Mouse (Mus musculus): Measurements from ENCODE around the gene Dnah8. TPM values are rescaled to one million over a fixed set of nuclear protein-coding genes. Genes with fewer than 3 reads are reported as not detected.

Gene Dnah8
- polyA plus RNA-seq, 1 experiment from 2014 or later: 2.1 TPM

DNA sequence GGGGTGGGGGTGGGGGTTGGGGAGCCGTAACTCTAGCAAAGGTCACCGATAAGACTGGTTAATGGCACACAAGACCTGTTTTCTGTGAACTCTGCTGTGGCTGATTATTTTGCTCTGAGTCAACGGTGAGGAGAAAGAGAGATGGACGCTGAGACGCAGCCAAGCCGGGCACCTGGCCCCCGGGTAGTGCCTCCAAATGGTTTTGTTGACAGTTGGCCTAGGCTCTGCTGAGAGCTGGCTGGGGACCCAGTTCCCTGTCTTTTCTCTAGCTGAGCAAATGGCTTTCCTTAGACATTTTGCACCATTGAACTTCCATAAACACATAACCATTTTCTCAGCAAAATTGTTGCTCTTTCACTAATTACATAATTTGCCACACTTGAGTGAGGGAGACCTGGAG, 253.3 kb downstream of the Dnah8 start:
- no peak for DNase-seq
- 97% methylated on average over 7 of the region's 7 CpGs for WGBS
- peaks cover 9% of the 10 kb centered on the region for H3K4me1 ChIP-seq (ENCODE audit: control insufficient read depth, insufficient read depth, low read length)
- H3K27me3 ChIP-seq (ENCODE audit: control insufficient read depth, insufficient read depth, low read length): no peaks in the 10 kb centered on the region
- H3K9ac ChIP-seq (replicated peaks; ENCODE audit: low read length): no peak overlapping the region
- H3K9me3 ChIP-seq (ENCODE audit: control insufficient read depth, low read length): no peaks in the 10 kb centered on the region
- H3K27ac ChIP-seq (replicated peaks; ENCODE audit: low read depth, low read length): no peak overlapping the region
- H3K4me2 ChIP-seq (ENCODE audit: low read length): no peak overlapping the region
- no peak overlapping the region for H3K4me3 ChIP-seq (replicated peaks; ENCODE audit: low read depth, low read length)
- ATAC-seq (ENCODE audit: low FRiP score, low TSS enrichment): no peak
- no peaks in the 10 kb centered on the region for H3K36me3 ChIP-seq (ENCODE audit: control insufficient read depth, insufficient read depth, low read length)

DNA sequence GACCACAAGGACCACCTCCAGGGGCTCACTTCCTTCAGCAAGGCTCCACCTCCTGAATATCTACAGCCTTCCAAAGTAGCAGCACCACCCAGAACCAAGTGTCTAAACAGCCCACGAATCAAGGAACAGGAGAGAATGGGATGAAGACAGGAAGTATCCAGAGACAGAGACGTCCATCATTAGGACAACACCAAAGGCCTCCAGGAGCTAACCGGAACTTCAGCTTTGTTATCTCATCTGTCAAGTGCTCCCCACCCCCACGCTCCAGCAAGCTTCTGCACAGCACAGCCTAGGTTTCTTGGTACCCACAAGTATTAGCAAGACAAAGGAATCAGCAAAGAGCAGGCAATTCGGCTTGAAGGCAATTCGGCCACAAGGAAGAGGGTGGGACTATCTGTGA, 254.5 kb downstream of the Dnah8 start:
- Histone ChIP-seq H3K4me1 (ENCODE audit: control insufficient read depth, insufficient read depth, low read length) (peaks cover 15% of the 10 kb centered on the region), H3K9ac (replicated peaks; ENCODE audit: low read length) (no peak overlapping the region), H3K27me3 (ENCODE audit: control insufficient read depth, insufficient read depth, low read length) (no peaks in the 10 kb centered on the region), H3K4me3 (replicated peaks; ENCODE audit: low read depth, low read length) (no peak overlapping the region), H3K9me3 (ENCODE audit: control insufficient read depth, low read length) (no peaks in the 10 kb centered on the region), H3K27ac (replicated peaks; ENCODE audit: low read depth, low read length) (no peak overlapping the region), H3K4me2 (ENCODE audit: low read length) (no peak overlapping the region), H3K36me3 (ENCODE audit: control insufficient read depth, insufficient read depth, low read length) (no peaks in the 10 kb centered on the region)
- DNase-seq (no peak), ATAC-seq (ENCODE audit: low FRiP score, low TSS enrichment) (no peak)
- 22% methylated on average over 6 of the region's 6 CpGs for WGBS

DNA sequence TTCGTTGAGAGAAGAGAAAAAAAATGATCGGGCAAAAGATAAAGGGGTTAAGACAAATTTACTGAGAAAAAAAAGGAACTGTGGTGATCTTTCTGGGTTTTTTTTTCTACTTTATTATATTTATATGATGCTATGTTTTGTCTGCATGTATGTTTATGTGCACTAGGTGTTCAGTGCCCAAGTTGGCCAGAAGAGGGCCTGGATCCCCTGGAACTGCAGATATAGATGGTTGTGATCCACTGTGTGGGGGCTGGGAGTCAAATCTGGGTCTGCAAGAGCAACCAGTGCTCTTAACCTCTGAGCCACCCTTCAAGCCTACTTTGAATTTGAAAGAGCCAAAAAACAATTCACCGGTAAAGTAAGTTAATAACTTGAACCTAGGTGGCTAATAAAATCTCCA, 256.2 kb downstream of the Dnah8 start:
- no peak for ATAC-seq (ENCODE audit: low FRiP score, low TSS enrichment)
- no peaks in the 10 kb centered on the region for H3K9me3 ChIP-seq (ENCODE audit: control insufficient read depth, low read length)
- H3K27me3 ChIP-seq (ENCODE audit: control insufficient read depth, insufficient read depth, low read length): no peaks in the 10 kb centered on the region
- H3K36me3 ChIP-seq (ENCODE audit: control insufficient read depth, insufficient read depth, low read length): no peaks in the 10 kb centered on the region
- H3K27ac ChIP-seq (replicated peaks; ENCODE audit: low read depth, low read length): no peak overlapping the region
- H3K4me2 ChIP-seq (ENCODE audit: low read length): no peak overlapping the region
- no peak overlapping the region for H3K9ac ChIP-seq (replicated peaks; ENCODE audit: low read length)
- DNase-seq: no peak
- 89% methylated on average over 3 of the region's 3 CpGs for WGBS
- no peak overlapping the region for H3K4me3 ChIP-seq (replicated peaks; ENCODE audit: low read depth, low read length)
- peaks cover 15% of the 10 kb centered on the region for H3K4me1 ChIP-seq (ENCODE audit: control insufficient read depth, insufficient read depth, low read length)

DNA sequence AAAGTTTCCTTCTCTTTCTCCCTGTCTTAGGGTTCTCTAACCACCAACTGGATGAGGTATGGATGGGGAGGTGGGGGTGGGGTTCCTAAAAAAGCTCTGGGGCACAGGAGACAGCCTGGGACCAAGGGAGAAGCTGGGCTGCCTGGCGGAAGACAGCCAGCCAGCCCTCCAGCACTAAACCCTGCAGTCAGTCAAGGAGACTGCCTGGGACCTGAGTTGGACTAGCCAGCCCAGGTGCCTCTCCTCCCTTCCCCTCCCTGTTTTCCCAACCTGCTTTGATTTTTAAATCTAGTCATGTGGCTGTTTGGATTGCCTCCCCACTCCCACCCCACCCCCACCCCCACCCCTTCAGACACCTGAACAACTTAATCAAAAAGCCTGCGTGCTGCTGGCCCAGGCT, 256.8 kb downstream of the Dnah8 start:
- Histone ChIP-seq H3K4me1 (ENCODE audit: control insufficient read depth, insufficient read depth, low read length) (peaks cover 15% of the 10 kb centered on the region), H3K36me3 (ENCODE audit: control insufficient read depth, insufficient read depth, low read length) (no peaks in the 10 kb centered on the region), H3K27me3 (ENCODE audit: control insufficient read depth, insufficient read depth, low read length) (no peaks in the 10 kb centered on the region), H3K27ac (replicated peaks; ENCODE audit: low read depth, low read length) (no peak overlapping the region), H3K4me2 (ENCODE audit: low read length) (no peak overlapping the region), H3K9me3 (ENCODE audit: control insufficient read depth, low read length) (peaks cover 2% of the 10 kb centered on the region; the same call in 1 of the 2 replicates), H3K9ac (replicated peaks; ENCODE audit: low read length) (no peak overlapping the region), H3K4me3 (replicated peaks; ENCODE audit: low read depth, low read length) (no peak overlapping the region)
- WGBS: 60% methylated on average over 2 of the region's 2 CpGs
- no peak for DNase-seq
- ATAC-seq (ENCODE audit: low FRiP score, low TSS enrichment): no peak

DNA sequence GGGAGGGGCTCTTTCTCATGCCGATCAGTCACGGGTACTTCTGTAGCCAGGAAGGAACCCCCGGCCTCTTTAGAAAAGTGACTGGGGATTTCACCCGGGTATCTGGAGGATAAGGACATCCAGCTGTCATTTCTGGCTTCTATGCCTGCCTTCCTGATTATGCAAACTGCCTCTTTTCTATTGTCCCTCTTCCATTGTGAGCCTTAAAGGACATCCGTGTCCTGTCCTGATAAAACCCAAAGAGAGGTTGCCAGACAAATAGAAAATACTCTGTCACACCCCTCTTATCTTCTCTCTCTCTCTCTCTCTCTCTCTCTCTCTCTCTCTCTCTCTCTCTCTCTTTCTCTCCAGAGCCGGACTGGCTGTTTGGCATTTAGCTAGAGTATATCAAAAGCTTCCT, 258.1 kb downstream of the Dnah8 start:
- peaks cover 5% of the 10 kb centered on the region; the same call in 1 of the 2 replicates for H3K9me3 ChIP-seq (ENCODE audit: control insufficient read depth, low read length)
- H3K9ac ChIP-seq (replicated peaks; ENCODE audit: low read length): 0 out of 2 replicates have a peak overlapping the region, but pooled peaks have one; percentile 21
- peak overlapping the region; percentile 75 for H3K27ac ChIP-seq (replicated peaks; ENCODE audit: low read depth, low read length)
- H3K4me2 ChIP-seq (ENCODE audit: low read length): peak overlapping the region; percentile 40
- DNase-seq (peak; percentile 73), ATAC-seq (ENCODE audit: low FRiP score, low TSS enrichment) (peak; percentile 66; the same call in 1 of the 2 replicates)
- no peak overlapping the region for H3K4me3 ChIP-seq (replicated peaks; ENCODE audit: low read depth, low read length)
- H3K36me3 ChIP-seq (ENCODE audit: control insufficient read depth, insufficient read depth, low read length): no peaks in the 10 kb centered on the region
- peaks cover 15% of the 10 kb centered on the region for H3K4me1 ChIP-seq (ENCODE audit: control insufficient read depth, insufficient read depth, low read length)
- H3K27me3 ChIP-seq (ENCODE audit: control insufficient read depth, insufficient read depth, low read length): no peaks in the 10 kb centered on the region
- WGBS: under 1% methylated on average over 6 of the region's 6 CpGs

DNA sequence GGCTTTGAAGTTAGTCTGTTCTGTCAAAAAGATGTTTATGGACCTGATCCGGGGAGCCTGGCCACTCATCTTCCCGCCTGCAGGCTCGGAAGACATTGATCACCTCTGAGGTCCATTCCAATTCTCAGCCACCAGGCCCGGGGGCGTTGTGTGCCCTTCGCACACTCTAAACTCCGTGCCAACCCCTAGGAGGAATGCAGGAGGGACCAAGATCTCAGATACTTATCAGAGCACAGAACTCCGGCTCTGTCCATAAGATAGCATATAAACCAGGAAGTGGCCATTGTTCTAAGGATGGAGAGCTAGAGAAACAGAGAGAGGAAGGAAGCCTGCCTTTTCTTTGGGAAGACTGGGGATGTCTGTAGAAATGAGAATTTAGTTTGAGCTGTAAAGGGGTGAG, 259.4 kb downstream of the Dnah8 start:
- ATAC-seq (ENCODE audit: low FRiP score, low TSS enrichment) (no peak), DNase-seq (no peak)
- WGBS: 74% methylated on average over 8 of the region's 8 CpGs
- Histone ChIP-seq H3K4me1 (ENCODE audit: control insufficient read depth, insufficient read depth, low read length) (peaks cover 15% of the 10 kb centered on the region), H3K27me3 (ENCODE audit: control insufficient read depth, insufficient read depth, low read length) (no peaks in the 10 kb centered on the region), H3K27ac (replicated peaks; ENCODE audit: low read depth, low read length) (no peak overlapping the region), H3K9me3 (ENCODE audit: control insufficient read depth, low read length) (peaks cover 5% of the 10 kb centered on the region; the same call in 1 of the 2 replicates), H3K9ac (replicated peaks; ENCODE audit: low read length) (no peak overlapping the region), H3K4me2 (ENCODE audit: low read length) (no peak overlapping the region), H3K36me3 (ENCODE audit: control insufficient read depth, insufficient read depth, low read length) (no peaks in the 10 kb centered on the region), H3K4me3 (replicated peaks; ENCODE audit: low read depth, low read length) (no peak overlapping the region)

DNA sequence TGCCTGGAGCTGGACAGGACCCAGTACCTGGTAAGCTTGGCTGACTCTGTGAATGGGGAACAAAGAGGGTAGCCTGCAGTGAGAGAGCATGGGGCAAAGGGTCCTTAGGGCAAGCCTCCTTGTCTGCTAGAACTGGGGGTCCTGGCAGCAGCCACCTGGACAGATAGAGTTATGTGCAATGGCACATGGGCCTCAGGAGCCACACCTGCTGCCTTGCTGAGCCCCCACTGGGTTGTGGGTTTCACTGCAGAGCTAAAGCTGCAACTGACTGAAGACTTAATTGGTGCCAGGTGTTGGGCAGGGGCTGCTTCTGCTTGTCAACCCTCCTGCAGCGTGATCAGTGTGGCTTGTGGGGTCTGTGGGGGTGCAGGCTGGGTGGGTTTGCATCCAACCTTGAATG, 267.9 kb downstream of the Dnah8 start:
- DNase-seq: no peak
- 53% methylated on average over 1 of the region's 1 CpGs for WGBS
- Histone ChIP-seq H3K4me2 (ENCODE audit: low read length) (no peak overlapping the region), H3K9ac (replicated peaks; ENCODE audit: low read length) (no peak overlapping the region), H3K9me3 (ENCODE audit: control insufficient read depth, low read length) (no peaks in the 10 kb centered on the region), H3K4me3 (replicated peaks; ENCODE audit: low read depth, low read length) (no peak overlapping the region), H3K27me3 (ENCODE audit: control insufficient read depth, insufficient read depth, low read length) (no peaks in the 10 kb centered on the region), H3K4me1 (ENCODE audit: control insufficient read depth, insufficient read depth, low read length) (no peaks in the 10 kb centered on the region), H3K36me3 (ENCODE audit: control insufficient read depth, insufficient read depth, low read length) (no peaks in the 10 kb centered on the region), H3K27ac (replicated peaks; ENCODE audit: low read depth, low read length) (no peak overlapping the region)
- ATAC-seq (ENCODE audit: low FRiP score, low TSS enrichment): no peak

DNA sequence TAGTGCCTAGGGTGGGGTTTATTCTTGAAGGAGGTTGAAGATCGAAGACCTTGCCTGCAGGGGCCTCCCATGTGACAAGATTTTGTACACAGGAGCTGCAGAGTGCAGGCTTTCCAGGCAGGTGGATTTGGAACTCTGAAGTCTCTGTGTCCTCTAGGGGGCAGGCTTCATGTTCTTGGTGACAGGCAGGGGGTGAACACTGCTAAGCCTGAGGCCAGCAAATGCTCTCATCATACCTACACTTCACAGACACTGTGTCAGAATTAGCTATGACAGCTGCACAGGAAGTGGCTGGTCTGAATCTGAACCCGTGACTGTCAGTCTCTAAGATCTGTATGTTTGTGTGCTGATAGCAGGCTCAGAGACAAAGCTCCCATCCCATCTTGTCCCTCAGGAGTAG, 268.6 kb downstream of the Dnah8 start:
- Histone ChIP-seq H3K4me1 (ENCODE audit: control insufficient read depth, insufficient read depth, low read length) (no peaks in the 10 kb centered on the region), H3K4me2 (ENCODE audit: low read length) (no peak overlapping the region), H3K9me3 (ENCODE audit: control insufficient read depth, low read length) (no peaks in the 10 kb centered on the region), H3K27ac (replicated peaks; ENCODE audit: low read depth, low read length) (no peak overlapping the region), H3K27me3 (ENCODE audit: control insufficient read depth, insufficient read depth, low read length) (no peaks in the 10 kb centered on the region), H3K4me3 (replicated peaks; ENCODE audit: low read depth, low read length) (no peak overlapping the region), H3K36me3 (ENCODE audit: control insufficient read depth, insufficient read depth, low read length) (no peaks in the 10 kb centered on the region), H3K9ac (replicated peaks; ENCODE audit: low read length) (no peak overlapping the region)
- ATAC-seq (ENCODE audit: low FRiP score, low TSS enrichment) (no peak), DNase-seq (peak; percentile 61)
- WGBS: 51% methylated on average over 2 of the region's 2 CpGs

DNA sequence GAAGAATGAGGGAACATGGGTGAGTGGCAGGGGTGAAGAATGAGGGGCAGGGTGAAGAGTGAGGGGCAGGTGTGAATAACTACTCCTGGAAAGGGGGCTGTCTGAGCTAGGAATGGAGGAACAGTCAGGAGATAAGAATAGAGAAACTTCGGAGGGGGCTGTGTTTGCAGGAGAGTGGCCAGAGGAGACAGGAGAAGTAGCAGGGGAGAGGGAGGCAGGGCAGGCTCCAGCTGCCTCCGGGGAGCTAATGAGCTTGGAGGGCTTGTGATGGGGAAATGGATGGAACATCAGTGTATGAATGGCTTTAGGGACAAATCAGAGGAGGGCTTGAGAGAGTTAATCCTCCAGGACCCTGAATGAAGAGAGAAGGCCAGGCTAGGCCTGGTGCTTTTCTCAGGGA, 272.9 kb downstream of the Dnah8 start:
- no peak overlapping the region for H3K4me3 ChIP-seq (replicated peaks; ENCODE audit: low read depth, low read length)
- peaks cover 14% of the 10 kb centered on the region for H3K27me3 ChIP-seq (ENCODE audit: control insufficient read depth, insufficient read depth, low read length)
- H3K9ac ChIP-seq (replicated peaks; ENCODE audit: low read length): no peak overlapping the region
- DNase-seq (no peak), ATAC-seq (ENCODE audit: low FRiP score, low TSS enrichment) (no peak)
- 26% methylated on average over 2 of the region's 2 CpGs for WGBS
- H3K4me1 ChIP-seq (ENCODE audit: control insufficient read depth, insufficient read depth, low read length): peaks cover 5% of the 10 kb centered on the region; the same call in 1 of the 2 replicates
- no peaks in the 10 kb centered on the region for H3K9me3 ChIP-seq (ENCODE audit: control insufficient read depth, low read length)
- no peak overlapping the region for H3K27ac ChIP-seq (replicated peaks; ENCODE audit: low read depth, low read length)
- H3K4me2 ChIP-seq (ENCODE audit: low read length): no peak overlapping the region
- no peaks in the 10 kb centered on the region for H3K36me3 ChIP-seq (ENCODE audit: control insufficient read depth, insufficient read depth, low read length)
